Mouse (Mus musculus): ENCODE results near the gene Zbtb38.

DNA sequence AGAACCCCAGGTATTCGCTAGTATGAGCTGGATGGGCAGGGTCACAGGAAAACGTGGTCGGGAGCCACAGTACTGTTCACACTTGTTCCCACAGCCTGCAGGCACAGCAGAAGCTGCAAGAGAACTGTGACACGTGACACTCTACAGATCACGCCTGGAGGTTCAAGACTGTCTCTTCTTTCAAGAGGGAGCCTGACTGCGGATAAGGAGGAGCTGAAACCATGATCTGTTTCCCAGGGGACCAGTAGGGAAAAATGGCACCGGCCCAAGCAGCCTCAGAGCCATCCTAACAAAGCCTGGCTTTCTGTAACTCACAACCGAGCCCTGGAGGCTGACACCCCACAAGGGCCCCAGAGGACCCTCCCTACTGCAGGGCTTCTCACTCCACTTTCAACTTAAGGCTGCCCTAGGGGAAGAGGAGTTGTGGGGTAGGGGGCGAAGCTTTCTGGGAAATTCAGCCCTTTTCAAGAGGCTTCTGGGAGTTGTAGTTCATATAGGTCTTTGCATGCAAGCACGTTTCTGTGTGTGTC lies 42.8 kb upstream of the Zbtb38 start:
- TF ChIP-seq CHD2 (IDR thresholded peaks at IDR 0.05; ENCODE audit: low read depth, low read length) (no peak), ZC3H11A (IDR thresholded peaks at IDR 0.05; ENCODE audit: borderline replicate concordance, low read depth, low read length) (no peak)
